Mouse (Mus musculus): ENCODE measurements around the gene Padi1.

DNA sequence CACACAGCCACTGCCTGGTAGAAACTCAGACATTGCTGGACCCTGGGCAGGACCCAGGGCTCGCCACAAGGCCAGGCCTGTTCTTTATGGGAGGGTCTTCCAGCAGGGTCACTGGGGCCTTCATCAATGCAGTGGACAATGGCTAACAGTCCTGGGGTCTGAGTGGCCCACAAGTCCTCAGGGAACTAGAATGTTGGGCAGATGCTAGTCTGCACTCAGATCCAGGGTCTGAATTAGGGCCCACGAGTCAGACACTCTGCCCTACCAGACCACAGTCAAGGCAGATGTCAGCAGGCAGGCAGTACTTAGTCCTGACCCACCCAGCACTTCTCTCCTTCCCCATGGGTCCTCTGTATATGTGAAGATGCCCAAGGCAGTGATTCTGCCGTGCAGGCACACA lies 25.8 kb upstream of the Padi1 start:
- TF ChIP-seq CTCF (IDR thresholded peaks at IDR 0.05) (no peak), EP300 (IDR thresholded peaks at IDR 0.05) (no peak)
